Mouse (Mus musculus): ENCODE results near the gene Vps13c. TPM values are rescaled to one million over a fixed set of nuclear protein-coding genes. Genes with fewer than 3 reads are reported as not detected.

Gene Vps13c
- 5.0 and 5.6 TPM in 2 replicates for polyA plus RNA-seq (2015; fragmentation: Nextera tagmentation; extraction: Ambion mirVana)

GRCm38 (mm10) chr9:67839981-67840859, at the start of gene Vps13c:
Gene Vps13c (plus strand): TSS chr9:67840396.
- H3K9me3 ChIP-seq, result no peaks in the 10 kb centered on the region
- H3K36me3 ChIP-seq, result no peaks in the 10 kb centered on the region
- ATAC-seq (ENCODE audit: borderline replicate concordance, extremely low read depth, low FRiP score, low TSS enrichment), result peak; percentile 97
- peak within 1 kb of the TSS; percentile 80 for H3K4me3 ChIP-seq
- no peaks in the 10 kb centered on the region for H3K27me3 ChIP-seq
- peak within 1 kb of the TSS; percentile 60 for H3K9ac ChIP-seq
- H3K27ac ChIP-seq, result peak within 1 kb of the TSS; percentile 46
- peak within 1 kb of the TSS; percentile 68 for H3K4me2 ChIP-seq
- WGBS, result under 1% methylated on average over 32 of the region's 53 CpGs
- 0 out of 2 replicates have a peak, but pooled peaks cover 10% of the 10 kb centered on the region for H3K4me1 ChIP-seq

- ATAC-seq (ENCODE audit: borderline replicate concordance, extremely low read depth, low FRiP score, low TSS enrichment), result no peak
- 74% methylated on average over 5 of the region's 5 CpGs for WGBS
- no peak overlapping the region for H3K27ac ChIP-seq
- no peak overlapping the region for H3K4me3 ChIP-seq
- H3K27me3 ChIP-seq, result no peaks in the 10 kb centered on the region
- H3K9ac ChIP-seq, result no peak overlapping the region
- H3K4me2 ChIP-seq, result no peak overlapping the region
- peaks cover 9% of the 10 kb centered on the region for H3K4me1 ChIP-seq
- no peaks in the 10 kb centered on the region for H3K36me3 ChIP-seq
- H3K9me3 ChIP-seq, result no peaks in the 10 kb centered on the region
These were observed 47.8 kb upstream of the Vps13c start for GRCm38 (mm10) chr9:67792405-67792804.

- Histone ChIP-seq H3K4me3 (no peak overlapping the region), H3K4me1 (peaks cover 9% of the 10 kb centered on the region), H3K36me3 (no peaks in the 10 kb centered on the region), H3K9me3 (no peaks in the 10 kb centered on the region), H3K9ac (no peak overlapping the region), H3K4me2 (no peak overlapping the region), H3K27ac (no peak overlapping the region), H3K27me3 (no peaks in the 10 kb centered on the region)
- WGBS, result 57% methylated on average over 6 of the region's 6 CpGs
- no peak for ATAC-seq (ENCODE audit: borderline replicate concordance, extremely low read depth, low FRiP score, low TSS enrichment)
These were observed 46.7 kb upstream of the Vps13c start for GRCm38 (mm10) chr9:67793501-67793900.

- Histone ChIP-seq H3K9ac (no peak overlapping the region), H3K4me2 (no peak overlapping the region), H3K4me1 (peaks cover 9% of the 10 kb centered on the region), H3K27me3 (no peaks in the 10 kb centered on the region), H3K4me3 (no peak overlapping the region), H3K27ac (no peak overlapping the region), H3K9me3 (no peaks in the 10 kb centered on the region), H3K36me3 (no peaks in the 10 kb centered on the region)
- WGBS, result 53% methylated on average over 1 of the region's 1 CpGs
- no peak for ATAC-seq (ENCODE audit: borderline replicate concordance, extremely low read depth, low FRiP score, low TSS enrichment)
These were observed 46.0 kb upstream of the Vps13c start for GRCm38 (mm10) chr9:67794216-67794615.

- peaks cover 9% of the 10 kb centered on the region for H3K4me1 ChIP-seq
- H3K27ac ChIP-seq, result no peak overlapping the region
- H3K27me3 ChIP-seq, result no peaks in the 10 kb centered on the region
- H3K36me3 ChIP-seq, result no peaks in the 10 kb centered on the region
- WGBS, result 87% methylated on average over 4 of the region's 4 CpGs
- no peaks in the 10 kb centered on the region for H3K9me3 ChIP-seq
- H3K4me3 ChIP-seq, result no peak overlapping the region
- no peak for ATAC-seq (ENCODE audit: borderline replicate concordance, extremely low read depth, low FRiP score, low TSS enrichment)
- no peak overlapping the region for H3K9ac ChIP-seq
- H3K4me2 ChIP-seq, result no peak overlapping the region
These were observed 45.5 kb upstream of the Vps13c start for GRCm38 (mm10) chr9:67794668-67795067.

GRCm38 (mm10) chr9:67795205-67795675, 45.0 kb upstream of the Vps13c start:
- Histone ChIP-seq H3K9ac (no peak overlapping the region), H3K4me3 (no peak overlapping the region), H3K27ac (no peak overlapping the region), H3K27me3 (no peaks in the 10 kb centered on the region), H3K4me1 (peaks cover 9% of the 10 kb centered on the region), H3K36me3 (no peaks in the 10 kb centered on the region), H3K9me3 (no peaks in the 10 kb centered on the region), H3K4me2 (no peak overlapping the region)
- no peak for ATAC-seq (ENCODE audit: borderline replicate concordance, extremely low read depth, low FRiP score, low TSS enrichment)
- WGBS, result 53% methylated on average over 14 of the region's 14 CpGs

GRCm38 (mm10) chr9:67799078-67799819, 40.9 kb upstream of the Vps13c start:
- H3K27ac ChIP-seq, result no peak overlapping the region

GRCm38 (mm10) chr9:67802241-67802640, 38.0 kb upstream of the Vps13c start:
- WGBS, result 35% methylated on average over 6 of the region's 6 CpGs
- H3K27me3 ChIP-seq, result 0 out of 2 replicates have a peak, but pooled peaks cover 2% of the 10 kb centered on the region
- H3K9ac ChIP-seq, result no peak overlapping the region
- H3K27ac ChIP-seq, result no peak overlapping the region
- ATAC-seq (ENCODE audit: borderline replicate concordance, extremely low read depth, low FRiP score, low TSS enrichment), result no peak
- H3K36me3 ChIP-seq, result no peaks in the 10 kb centered on the region
- H3K9me3 ChIP-seq, result no peaks in the 10 kb centered on the region
- no peak overlapping the region for H3K4me2 ChIP-seq
- no peak overlapping the region for H3K4me3 ChIP-seq
- no peaks in the 10 kb centered on the region for H3K4me1 ChIP-seq

More at GRCm38 (mm10) chr9:67799078-67799819, 40.9 kb upstream of the Vps13c start:
- Histone ChIP-seq H3K9ac (peak overlapping the region; percentile 10; the same call in 1 of the 2 replicates), H3K4me3 (no peak overlapping the region), H3K27me3 (no peaks in the 10 kb centered on the region), H3K36me3 (no peaks in the 10 kb centered on the region), H3K4me2 (no peak overlapping the region), H3K4me1 (peaks cover 9% of the 10 kb centered on the region), H3K9me3 (no peaks in the 10 kb centered on the region)
- WGBS, result 46% methylated on average over 14 of the region's 14 CpGs
- ATAC-seq (ENCODE audit: borderline replicate concordance, extremely low read depth, low FRiP score, low TSS enrichment), result no peak

GRCm38 (mm10) chr9:67807000-67807399, 33.2 kb upstream of the Vps13c start:
- 0 out of 2 replicates have a peak, but pooled peaks cover 2% of the 10 kb centered on the region for H3K27me3 ChIP-seq
- no peak overlapping the region for H3K27ac ChIP-seq
- H3K4me1 ChIP-seq, result no peaks in the 10 kb centered on the region
- H3K36me3 ChIP-seq, result no peaks in the 10 kb centered on the region
- no peak overlapping the region for H3K4me2 ChIP-seq
- H3K9ac ChIP-seq, result no peak overlapping the region
- WGBS, result 28% methylated on average over 5 of the region's 5 CpGs
- no peak overlapping the region for H3K4me3 ChIP-seq
- H3K9me3 ChIP-seq, result no peaks in the 10 kb centered on the region
- no peak for ATAC-seq (ENCODE audit: borderline replicate concordance, extremely low read depth, low FRiP score, low TSS enrichment)

- no peak overlapping the region for H3K4me3 ChIP-seq
- no peak for ATAC-seq (ENCODE audit: borderline replicate concordance, extremely low read depth, low FRiP score, low TSS enrichment)
- H3K27ac ChIP-seq, result no peak overlapping the region
- peaks cover 20% of the 10 kb centered on the region for H3K4me1 ChIP-seq
- no peaks in the 10 kb centered on the region for H3K9me3 ChIP-seq
- no peak overlapping the region for H3K9ac ChIP-seq
- 50% methylated on average over 6 of the region's 6 CpGs for WGBS
- no peaks in the 10 kb centered on the region for H3K36me3 ChIP-seq
- no peak overlapping the region for H3K4me2 ChIP-seq
- no peaks in the 10 kb centered on the region for H3K27me3 ChIP-seq
These were observed 29.7 kb upstream of the Vps13c start for GRCm38 (mm10) chr9:67810527-67810926.

GRCm38 (mm10) chr9:67811116-67811515, 29.1 kb upstream of the Vps13c start:
- Histone ChIP-seq H3K4me3 (no peak overlapping the region), H3K4me2 (no peak overlapping the region), H3K9ac (no peak overlapping the region), H3K27me3 (no peaks in the 10 kb centered on the region), H3K27ac (no peak overlapping the region), H3K36me3 (no peaks in the 10 kb centered on the region), H3K9me3 (no peaks in the 10 kb centered on the region), H3K4me1 (peaks cover 20% of the 10 kb centered on the region)
- ATAC-seq (ENCODE audit: borderline replicate concordance, extremely low read depth, low FRiP score, low TSS enrichment), result no peak
- WGBS, result 59% methylated on average over 3 of the region's 3 CpGs

- peaks cover 20% of the 10 kb centered on the region for H3K4me1 ChIP-seq
- no peaks in the 10 kb centered on the region for H3K9me3 ChIP-seq
- H3K9ac ChIP-seq, result no peak overlapping the region
- no peak overlapping the region for H3K4me3 ChIP-seq
- H3K27ac ChIP-seq, result peak overlapping the region; percentile 77
- H3K36me3 ChIP-seq, result no peaks in the 10 kb centered on the region
- H3K27me3 ChIP-seq, result no peaks in the 10 kb centered on the region
- H3K4me2 ChIP-seq, result no peak overlapping the region
- 44% methylated on average over 4 of the region's 4 CpGs for WGBS
- ATAC-seq (ENCODE audit: borderline replicate concordance, extremely low read depth, low FRiP score, low TSS enrichment), result peak; percentile 50; the same call in 1 of the 2 replicates
These were observed 27.0 kb upstream of the Vps13c start for GRCm38 (mm10) chr9:67813171-67813570.

Data from lung, embryonic 15.5 days (tissue).